Mouse (Mus musculus): ENCODE data around the gene Afmid.
"Not testable (repeated sequence)": the region's sequence is repeated elsewhere in the genome, so short reads cannot be mapped to it uniquely, and the experiment has no call there.

DNA sequence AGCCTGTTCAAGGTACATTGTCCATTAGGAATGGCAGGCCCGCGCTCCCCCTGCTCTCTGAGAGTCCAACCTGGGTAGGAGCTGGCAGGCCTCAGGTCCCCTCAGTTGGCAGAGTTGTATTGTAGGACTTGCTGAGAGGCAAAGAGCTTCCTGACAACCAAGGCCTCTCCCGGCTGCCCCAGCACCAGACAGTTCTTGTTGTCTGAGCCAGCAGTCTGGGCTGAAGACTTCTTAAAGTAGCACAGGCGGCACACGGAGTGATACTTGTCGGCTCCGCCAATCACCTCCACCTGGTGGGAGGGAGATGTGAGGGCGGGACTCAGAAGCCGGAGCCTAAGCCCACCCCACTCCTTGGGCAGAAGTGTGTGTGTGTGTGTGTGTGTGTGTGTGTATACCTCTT, 9.9 kb upstream of the Afmid start:
- not testable (repeated sequence) for TF ChIP-seq CTCF (IDR thresholded peaks at IDR 0.05); POLR2A (IDR thresholded peaks at IDR 0.05; ENCODE audit: insufficient read depth, low read depth, low read length); EP300 (IDR thresholded peaks at IDR 0.05; ENCODE audit: insufficient read depth, low read depth, low read length)

Data from heart, adult 2 months (tissue).